Comparison of ENCODE assay signal across 21 mouse cellular contexts in the genomic region with DNA sequence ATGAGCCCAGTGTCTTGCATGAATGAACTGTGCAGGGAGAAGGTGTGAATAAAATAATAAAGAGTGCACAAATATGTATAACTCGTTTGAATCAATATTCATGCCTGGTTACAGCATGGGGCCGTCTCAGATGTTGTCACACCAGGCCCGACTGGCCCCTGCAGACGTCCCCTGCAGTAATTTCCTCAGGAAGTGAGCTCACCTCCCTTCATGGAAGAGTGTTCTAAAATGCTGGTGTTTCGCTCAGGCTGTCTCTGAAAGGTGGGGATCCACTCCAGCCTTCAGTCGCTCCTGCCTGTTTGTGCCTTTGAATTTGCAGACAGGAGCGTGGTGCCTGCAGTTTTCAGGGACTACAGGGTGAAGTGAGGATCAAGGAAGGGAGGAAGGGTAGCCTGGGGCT. TPM values are rescaled to one million over a fixed set of nuclear protein-coding genes. Genes with fewer than 3 reads are reported as not detected.
DNase-seq lines count a peak whose midpoint lies in the region; ATAC-seq and TF ChIP-seq lines count a peak whose summit lies in the region.
"Had no signal": no experiment of that assay in that cellular context is flagged by ENCODE, and none has a peak within 500 bp of the region (broad histone marks: within the 10 kb centered on the region; RNA-seq: fewer than 3 reads in every experiment).

No protein-coding gene starts in this region.

- DNase-seq in 416B (ENCODE audit: low read depth), result peak; percentile 32
- DNase-seq in embryonic facial prominence, embryonic 10.5 days (ENCODE audit: low spot score), result no peak
- no peak for DNase-seq in heart, postnatal 0 days (ENCODE audit: low spot score)
- DNase-seq in left cerebral cortex, adult 11 months (ENCODE audit: low spot score), result no peak
- DNase-seq in cerebellum, adult 2 months, result no peak
- DNase-seq: adrenal gland, adult 2 months; cerebellum, adult 9-10 months; gastrocnemius, postnatal 36 days; kidney, postnatal 36 days; left cerebral cortex, postnatal 4 days; right cerebral cortex, postnatal 4 days had no signal

- H3K9me3 ChIP-seq in intestine, embryonic 16.5 days (ENCODE audit: control insufficient read depth, low read length), result no peaks in the 10 kb centered on the region
- H3K9me3 ChIP-seq in intestine, embryonic 15.5 days, result no peaks in the 10 kb centered on the region
- no peaks in the 10 kb centered on the region for H3K9me3 ChIP-seq in embryonic facial prominence, embryonic 10.5 days
- H3K9me3 ChIP-seq in heart, postnatal 0 days (replicated peaks; ENCODE audit: control insufficient read depth, low read length), result no peaks in the 10 kb centered on the region
- H3K9me3 ChIP-seq: embryonic facial prominence, embryonic 12.5 days; hindbrain, embryonic 12.5 days; liver, embryonic 12.5 days had no signal

- 69% methylated on average over 7 of the region's 7 CpGs for WGBS in intestine, embryonic 16.5 days
- WGBS in intestine, embryonic 15.5 days, result 68% methylated on average over 7 of the region's 7 CpGs
- whole genome bisulfite sequencing in embryonic facial prominence, embryonic 10.5 days, result 61% methylated on average over 7 of the region's 7 CpGs
- 55% methylated on average over 7 of the region's 7 CpGs for WGBS in heart, postnatal 0 days
- WGBS in cerebellum, adult 2 months, result 65% methylated on average over 7 of the region's 7 CpGs

- TF ChIP-seq POLR2A in cerebellum, adult 2 months (IDR thresholded peaks at IDR 0.05; ENCODE audit: borderline replicate concordance, insufficient read depth, low read length), result no peak

- TF ChIP-seq CTCF in heart, postnatal 0 days (IDR thresholded peaks at IDR 0.05; ENCODE audit: low read depth), result no peak
- no peak for TF ChIP-seq CTCF in cerebellum, adult 2 months (IDR thresholded peaks at IDR 0.05; ENCODE audit: borderline replicate concordance, insufficient read depth, low read depth, low read length)

- 0 out of 2 replicates have a peak, but pooled peaks cover 2% of the 10 kb centered on the region for H3K4me1 ChIP-seq in intestine, embryonic 16.5 days (ENCODE audit: control insufficient read depth, insufficient read depth, low read length)
- no peaks in the 10 kb centered on the region for H3K4me1 ChIP-seq in intestine, embryonic 15.5 days (replicated peaks)
- H3K4me1 ChIP-seq in embryonic facial prominence, embryonic 10.5 days, result peaks cover 8% of the 10 kb centered on the region; the same call in 1 of the 2 replicates
- H3K4me1 ChIP-seq in heart, postnatal 0 days (ENCODE audit: control insufficient read depth, insufficient read depth), result no peaks in the 10 kb centered on the region
- H3K4me1 ChIP-seq in cerebellum, adult 2 months (ENCODE audit: control insufficient read depth, insufficient read depth, low read length), result no peaks in the 10 kb centered on the region
- H3K4me1 ChIP-seq: embryonic facial prominence, embryonic 12.5 days; liver, embryonic 12.5 days had no signal

- H3K4me3 ChIP-seq in intestine, embryonic 16.5 days (ENCODE audit: low read length), result no peak overlapping the region
- H3K4me3 ChIP-seq in intestine, embryonic 15.5 days (replicated peaks), result no peak overlapping the region
- no peak overlapping the region for H3K4me3 ChIP-seq in embryonic facial prominence, embryonic 10.5 days
- no peak overlapping the region for H3K4me3 ChIP-seq in heart, postnatal 0 days (ENCODE audit: low read depth, low read length)
- H3K4me3 ChIP-seq in cerebellum, adult 2 months (replicated peaks; ENCODE audit: insufficient read depth, low read depth, low read length), result no peak overlapping the region
- H3K4me3 ChIP-seq: embryonic facial prominence, embryonic 12.5 days; erythroblast, embryonic 14.5 days; hindbrain, embryonic 12.5 days; left cerebral cortex, adult 2 months; liver, embryonic 12.5 days; midbrain, embryonic 10.5 days had no signal

- no peaks in the 10 kb centered on the region for H3K36me3 ChIP-seq in intestine, embryonic 16.5 days (ENCODE audit: control insufficient read depth, insufficient read depth, low read length)
- no peaks in the 10 kb centered on the region for H3K36me3 ChIP-seq in intestine, embryonic 15.5 days
- no peaks in the 10 kb centered on the region for H3K36me3 ChIP-seq in embryonic facial prominence, embryonic 10.5 days (replicated peaks)
- H3K36me3 ChIP-seq in heart, postnatal 0 days (replicated peaks; ENCODE audit: control insufficient read depth, insufficient read depth, low read length), result no peaks in the 10 kb centered on the region
- H3K36me3 ChIP-seq: embryonic facial prominence, embryonic 12.5 days; hindbrain, embryonic 12.5 days; liver, embryonic 12.5 days; midbrain, embryonic 10.5 days had no signal

- H3K27ac ChIP-seq in intestine, embryonic 16.5 days (ENCODE audit: low read length), result peak overlapping the region; percentile 11; the same call in 1 of the 2 replicates
- no peak overlapping the region for H3K27ac ChIP-seq in intestine, embryonic 15.5 days
- peak overlapping the region; percentile 40; the same call in 1 of the 2 replicates for H3K27ac ChIP-seq in embryonic facial prominence, embryonic 10.5 days (replicated peaks)
- peak overlapping the region; percentile 47 for H3K27ac ChIP-seq in heart, postnatal 0 days (ENCODE audit: low read depth)
- no peak overlapping the region for H3K27ac ChIP-seq in cerebellum, adult 2 months (ENCODE audit: insufficient read depth, low read length)
- H3K27ac ChIP-seq: embryonic facial prominence, embryonic 12.5 days; hindbrain, embryonic 12.5 days; left cerebral cortex, adult 2 months; liver, embryonic 12.5 days; midbrain, embryonic 10.5 days; stomach, postnatal 0 days had no signal

- no peak overlapping the region for H3K4me2 ChIP-seq in intestine, embryonic 16.5 days (ENCODE audit: low read depth, low read length)
- no peak overlapping the region for H3K4me2 ChIP-seq in intestine, embryonic 15.5 days (replicated peaks)
- no peak overlapping the region for H3K4me2 ChIP-seq in heart, postnatal 0 days (ENCODE audit: low read depth, low read length)
- H3K4me2 ChIP-seq: embryonic facial prominence, embryonic 12.5 days; hindbrain, embryonic 12.5 days; liver, embryonic 12.5 days had no signal

- no peak for TF ChIP-seq EP300 in heart, postnatal 0 days (IDR thresholded peaks at IDR 0.05; ENCODE audit: low read depth)

- ATAC-seq in intestine, embryonic 16.5 days, result no peak
- no peak for ATAC-seq in intestine, embryonic 15.5 days
- ATAC-seq in heart, postnatal 0 days (ENCODE audit: insufficient read depth, low read depth), result no peak
- ATAC-seq: forebrain, embryonic 14.5 days; liver, embryonic 12.5 days had no signal

- no peaks in the 10 kb centered on the region for H3K27me3 ChIP-seq in intestine, embryonic 16.5 days (replicated peaks; ENCODE audit: control insufficient read depth, insufficient read depth, low read length)
- H3K27me3 ChIP-seq in intestine, embryonic 15.5 days (replicated peaks), result no peaks in the 10 kb centered on the region
- H3K27me3 ChIP-seq in embryonic facial prominence, embryonic 10.5 days (replicated peaks; ENCODE audit: low read depth, poor library complexity, severe bottlenecking), result no peaks in the 10 kb centered on the region
- no peaks in the 10 kb centered on the region for H3K27me3 ChIP-seq in heart, postnatal 0 days (ENCODE audit: control insufficient read depth, insufficient read depth, low read length)
- no peaks in the 10 kb centered on the region for H3K27me3 ChIP-seq in cerebellum, adult 2 months (ENCODE audit: control insufficient read depth, insufficient read depth, low read length)
- H3K27me3 ChIP-seq: embryonic facial prominence, embryonic 12.5 days; hindbrain, embryonic 12.5 days; liver, embryonic 12.5 days had no signal

- H3K9ac ChIP-seq in intestine, embryonic 16.5 days (ENCODE audit: low read depth, low read length), result no peak overlapping the region
- H3K9ac ChIP-seq in intestine, embryonic 15.5 days, result no peak overlapping the region
- no peak overlapping the region for H3K9ac ChIP-seq in heart, postnatal 0 days (replicated peaks; ENCODE audit: low read depth, low read length)
- H3K9ac ChIP-seq: embryonic facial prominence, embryonic 12.5 days; hindbrain, embryonic 12.5 days; liver, embryonic 12.5 days had no signal

RNA-seq across cellular contexts. Expression of a gene that starts 22.5 kb away (rescaled TPM):
- 24.5 and 25.5 TPM in 2 replicates for polyA plus RNA-seq in intestine, embryonic 16.5 days (2015; fragmentation: Nextera tagmentation; extraction: Ambion mirVana)
- polyA plus RNA-seq in intestine, embryonic 15.5 days (2015; fragmentation: Nextera tagmentation; extraction: Ambion mirVana), result 30.5 and 34.1 TPM in 2 replicates
- polyA plus RNA-seq in embryonic facial prominence, embryonic 10.5 days (2016; fragmentation: Nextera tagmentation; extraction: Ambion mirVana), result 33.0 and 33.5 TPM in 2 replicates
- 10.4 and 10.6 TPM in 2 replicates for total RNA-seq in heart, postnatal 0 days (2014; rRNA removed; ENCODE audit: low replicate concordance)
- 2.3 and 2.9 TPM in 2 replicates for polyA plus RNA-seq in heart, postnatal 0 days (2015; fragmentation: Nextera tagmentation; extraction: Ambion mirVana)
- 63.6 and 63.7 TPM in 2 replicates for polyA plus RNA-seq in cerebellum, adult 2 months (2012; rRNA removed)

Comparison
In these comparisons a context has a peak if more than half of its experiments do, and no peak if none do; other contexts are left out.
1. H3K27ac ChIP-seq: peak in intestine, embryonic 16.5 days (single experiment), embryonic facial prominence, embryonic 10.5 days (single experiment) and heart, postnatal 0 days (single experiment); none in intestine, embryonic 15.5 days (single experiment) and cerebellum, adult 2 months (single experiment).